Mouse (Mus musculus): ENCODE results near the gene Fars2.

Fars2 gene

GRCm38 (mm10) chr13:36216005-36216404 is 98.8 kb downstream of the Fars2 start:
- no peak for ATAC-seq (ENCODE audit: low TSS enrichment)

GRCm38 (mm10) chr13:36218347-36218746 is 101.1 kb downstream of the Fars2 start:
- no peak for ATAC-seq (ENCODE audit: low TSS enrichment)

GRCm38 (mm10) chr13:36219506-36219905 is 102.3 kb downstream of the Fars2 start:
- no peak for ATAC-seq (ENCODE audit: low TSS enrichment)

GRCm38 (mm10) chr13:36221897-36222296 is 104.7 kb downstream of the Fars2 start:
- ATAC-seq (ENCODE audit: low TSS enrichment) = peak; percentile 96

GRCm38 (mm10) chr13:36222721-36223120 is 105.5 kb downstream of the Fars2 start:
- ATAC-seq (ENCODE audit: low TSS enrichment) = no peak

- ATAC-seq (ENCODE audit: low TSS enrichment) = no peak
These were observed 107.2 kb downstream of the Fars2 start for GRCm38 (mm10) chr13:36224431-36224830.

- no peak for ATAC-seq (ENCODE audit: low TSS enrichment)
These were observed 125.0 kb downstream of the Fars2 start for GRCm38 (mm10) chr13:36242261-36242660.

- ATAC-seq (ENCODE audit: low TSS enrichment) = no peak
These were observed 136.7 kb downstream of the Fars2 start for GRCm38 (mm10) chr13:36253936-36254335.

GRCm38 (mm10) chr13:36257213-36257612 is 140.0 kb downstream of the Fars2 start:
- no peak for ATAC-seq (ENCODE audit: low TSS enrichment)

- no peak for ATAC-seq (ENCODE audit: low TSS enrichment)
These were observed 142.5 kb downstream of the Fars2 start for GRCm38 (mm10) chr13:36259754-36260153.

GRCm38 (mm10) chr13:36261299-36261698 is 144.1 kb downstream of the Fars2 start:
- no peak for ATAC-seq (ENCODE audit: low TSS enrichment)

- no peak for ATAC-seq (ENCODE audit: low TSS enrichment)
These were observed 146.3 kb downstream of the Fars2 start for GRCm38 (mm10) chr13:36263240-36264095.

GRCm38 (mm10) chr13:36264391-36264790 is 147.2 kb downstream of the Fars2 start:
- no peak for ATAC-seq (ENCODE audit: low TSS enrichment)

- ATAC-seq (ENCODE audit: low TSS enrichment) = peak; percentile 89
These were observed 148.1 kb downstream of the Fars2 start for GRCm38 (mm10) chr13:36265342-36265744.

- ATAC-seq (ENCODE audit: low TSS enrichment) = no peak
These were observed 150.2 kb downstream of the Fars2 start for GRCm38 (mm10) chr13:36267399-36267798.

- ATAC-seq (ENCODE audit: low TSS enrichment) = no peak
These were observed 153.7 kb downstream of the Fars2 start for GRCm38 (mm10) chr13:36270867-36271266.

- ATAC-seq (ENCODE audit: low TSS enrichment) = no peak
These were observed 156.3 kb downstream of the Fars2 start for GRCm38 (mm10) chr13:36273497-36273896.

- no peak for ATAC-seq (ENCODE audit: low TSS enrichment)
These were observed 159.0 kb downstream of the Fars2 start for GRCm38 (mm10) chr13:36276194-36276593.

GRCm38 (mm10) chr13:36282018-36282417 is 164.8 kb downstream of the Fars2 start:
- peak; percentile 95 for ATAC-seq (ENCODE audit: low TSS enrichment)

GRCm38 (mm10) chr13:36282785-36283544 is 165.8 kb downstream of the Fars2 start:
- ATAC-seq (ENCODE audit: low TSS enrichment) = peak; percentile 35; the same call in 1 of the 2 replicates

GRCm38 (mm10) chr13:36283545-36284067 is 166.4 kb downstream of the Fars2 start:
- no peak for ATAC-seq (ENCODE audit: low TSS enrichment)

GRCm38 (mm10) chr13:36284097-36284496 is 166.9 kb downstream of the Fars2 start:
- ATAC-seq (ENCODE audit: low TSS enrichment) = no peak

GRCm38 (mm10) chr13:36285235-36285634 is 168.0 kb downstream of the Fars2 start:
- ATAC-seq (ENCODE audit: low TSS enrichment) = no peak

Measured in frontal cortex, adult (tissue).